Mouse (Mus musculus) MEL (cell line): ENCODE measurements around the gene 1810046K07Rik.

Experiments used
- BHLHE40 ChIP-seq: IDR thresholded peaks from 2 replicates; pipeline ENCODE4 v1.6.1; 2012; ENCODE audit warnings: low read depth, mild to moderate bottlenecking, inconsistent platforms, low read length, improper control_type of control experiment, borderline replicate concordance
- CTCF ChIP-seq, 3 experiments: IDR thresholded peaks in 2 of 3; conservative IDR thresholded peaks in 1 of 3; 2 replicates each; pipeline ENCODE4 v1.5.1; 2011 to 2012; ENCODE audit warnings: low read length in 3 of 3, low read depth in 2 of 3, mild to moderate bottlenecking in 2 of 3, improper control_type of control experiment in 1 of 3, inconsistent platforms in 1 of 3, mixed read lengths in 1 of 3, moderate library complexity in 1 of 3; ENCODE audit not compliant: control insufficient read depth in 1 of 3, insufficient read depth in 1 of 3, poor library complexity in 1 of 3, severe bottlenecking in 1 of 3
- EP300 ChIP-seq, 2 experiments: IDR thresholded peaks; 2 replicates each; pipeline ENCODE4 v1.6.1; 2011; ENCODE audit warnings: improper control_type of control experiment in 2 of 2, low read length in 2 of 2, low read depth in 1 of 2, mild to moderate bottlenecking in 1 of 2
- GABPA ChIP-seq: IDR thresholded peaks from 2 replicates; pipeline ENCODE4 v1.6.1; 2012; ENCODE audit warnings: low read depth, mild to moderate bottlenecking, inconsistent platforms, low read length, improper control_type of control experiment, moderate library complexity
- GATA1 ChIP-seq: IDR thresholded peaks from 2 replicates; pipeline ENCODE4 v1.6.1; 2011; ENCODE audit warnings: low read depth, low read length, improper control_type of control experiment
- JUND ChIP-seq: IDR thresholded peaks from 2 replicates; pipeline ENCODE4 v1.6.1; 2011; ENCODE audit warnings: low read depth, mild to moderate bottlenecking, improper control_type of control experiment, low read length
- MAX ChIP-seq: IDR thresholded peaks from 2 replicates; pipeline ENCODE4 v1.6.1; 2011; ENCODE audit warnings: low read length, improper control_type of control experiment
- POLR2A ChIP-seq, 2 experiments: IDR thresholded peaks; 2 replicates each; pipeline ENCODE4 v1.6.1; 2011 to 2012; ENCODE audit warnings: low read length in 2 of 2, mild to moderate bottlenecking in 2 of 2, control low read depth in 1 of 2, improper control_type of control experiment in 1 of 2, low read depth in 1 of 2, moderate library complexity in 1 of 2; ENCODE audit not compliant: control insufficient read depth in 1 of 2, insufficient read depth in 1 of 2, poor library complexity in 1 of 2
- RAD21 ChIP-seq: IDR thresholded peaks from 2 replicates; pipeline ENCODE4 v1.6.1; 2011; ENCODE audit warnings: mild to moderate bottlenecking, low read depth, low read length, improper control_type of control experiment
- SIN3A ChIP-seq: IDR thresholded peaks from 2 replicates; pipeline ENCODE4 v1.6.1; 2012; ENCODE audit warnings: low read length, improper control_type of control experiment, inconsistent platforms
- SMC3 ChIP-seq: IDR thresholded peaks from 2 replicates; pipeline ENCODE4 v1.6.1; 2011; ENCODE audit warnings: low read depth, low read length, improper control_type of control experiment
- TBP ChIP-seq: IDR thresholded peaks from 2 replicates; pipeline ENCODE4 v1.8.0; 2011; ENCODE audit warnings: low read depth, low read length, improper control_type of control experiment
- USF2 ChIP-seq, 2 experiments: IDR thresholded peaks; 2 replicates each; pipeline ENCODE4 v1.6.1; 2011 to 2012; ENCODE audit warnings: improper control_type of control experiment in 2 of 2, low read length in 2 of 2, borderline replicate concordance in 1 of 2, inconsistent platforms in 1 of 2, low read depth in 1 of 2, mild to moderate bottlenecking in 1 of 2; ENCODE audit not compliant: insufficient read depth in 1 of 2
- ZMIZ1 ChIP-seq: IDR thresholded peaks from 2 replicates; pipeline ENCODE4 v1.6.1; 2012; ENCODE audit warnings: low read depth, mild to moderate bottlenecking, inconsistent platforms, low read length, improper control_type of control experiment, moderate library complexity

DNA sequence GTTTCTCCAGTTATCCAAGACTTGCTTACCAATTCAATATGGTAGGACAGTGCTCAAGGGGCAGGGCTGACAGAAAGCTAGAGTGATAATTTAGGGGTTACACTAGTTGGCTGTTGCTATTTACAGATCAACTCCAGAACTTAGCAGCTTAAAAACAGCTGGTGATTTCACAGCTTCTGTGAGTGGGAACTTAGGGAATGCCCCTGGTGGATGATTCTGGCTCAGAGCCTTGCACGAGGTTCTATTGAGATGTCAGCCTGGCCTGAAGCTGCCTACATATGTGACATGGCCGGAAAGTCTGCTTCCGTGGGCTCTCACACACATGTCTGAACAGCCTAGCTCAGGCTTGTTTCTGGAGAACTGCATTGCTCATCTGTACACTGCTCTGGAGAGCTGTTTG is 24.8 kb upstream of the 1810046K07Rik start:
- no peak for TF ChIP-seq CTCF (IDR thresholded peaks at IDR 0.05 in 2 of 3, conservative IDR thresholded peaks at IDR 0.05 in 1 of 3; ENCODE audit: control insufficient read depth in 1 of 3, insufficient read depth in 1 of 3, low read depth in 2 of 3, low read length in 3 of 3, poor library complexity in 1 of 3, severe bottlenecking in 1 of 3)
- no peak for TF ChIP-seq POLR2A (IDR thresholded peaks at IDR 0.05; ENCODE audit: control insufficient read depth in 1 of 2, insufficient read depth in 1 of 2, low read depth in 1 of 2, low read length in 2 of 2, poor library complexity in 1 of 2)
- no peak for TF ChIP-seq GABPA
- no peak for TF ChIP-seq GATA1
- no peak for TF ChIP-seq EP300 (IDR thresholded peaks at IDR 0.05; ENCODE audit: low read depth in 1 of 2, low read length in 2 of 2)
- no peak for TF ChIP-seq USF2 (IDR thresholded peaks at IDR 0.05; ENCODE audit: borderline replicate concordance in 1 of 2, insufficient read depth in 1 of 2, low read depth in 1 of 2, low read length in 2 of 2)
- TF ChIP-seq SIN3A, result no peak
- no peak for TF ChIP-seq RAD21
- no peak for TF ChIP-seq JUND
- no peak for TF ChIP-seq ZMIZ1
- TF ChIP-seq SMC3, result no peak
- no peak for TF ChIP-seq BHLHE40
- TF ChIP-seq TBP, result no peak
- no peak for TF ChIP-seq MAX
